Mouse (Mus musculus): ENCODE results near the gene Gpr152. TPM values are rescaled to one million over a fixed set of nuclear protein-coding genes. Genes with fewer than 3 reads are reported as not detected.

Gene Gpr152
- polyA plus RNA-seq, 2 experiments = not detected

- DNase-seq (ENCODE audit: low read depth in 3 of 3, low spot score in 3 of 3) (no peak), ATAC-seq (ENCODE audit: insufficient read depth) (no peak)
- 77% methylated on average over 3 of the region's 3 CpGs for WGBS (ENCODE audit: insufficient replicate concordance)
These were observed 45.2 kb upstream of the Gpr152 start for GRCm38 (mm10) chr19:4094348-4094747.

DNA sequence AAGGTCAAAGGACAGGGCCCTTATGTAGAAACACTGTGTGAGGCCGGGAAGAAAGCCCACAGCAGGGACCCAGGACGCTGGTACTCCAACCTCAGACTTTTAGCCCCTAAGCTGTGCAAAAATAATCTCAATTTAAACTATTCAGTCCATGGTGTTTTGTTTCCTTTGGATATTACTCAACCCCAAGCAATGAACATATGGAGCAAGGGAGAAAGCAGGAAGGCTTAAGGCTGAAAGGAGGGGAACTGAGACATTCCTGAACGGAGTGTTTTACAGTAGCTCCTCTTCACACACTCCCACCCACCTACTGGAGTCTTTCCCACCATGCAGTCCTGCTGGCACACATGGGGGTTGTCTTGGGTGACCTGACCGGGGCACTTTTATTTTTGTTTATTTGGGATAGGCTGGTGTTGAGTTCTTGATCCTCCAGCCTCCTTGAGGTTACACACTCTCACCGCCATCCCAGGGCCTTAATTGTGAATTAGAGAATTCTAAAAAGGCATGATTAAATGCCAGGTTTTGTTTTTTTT is 44.7 kb upstream of the Gpr152 start:
- Histone ChIP-seq H3K4me3 (ENCODE audit: insufficient read depth in 1 of 2, low read depth in 2 of 2, low read length in 2 of 2) (no peak overlapping the region), H3K27ac (no peak overlapping the region), H3K4me2 (ENCODE audit: low read depth) (no peak overlapping the region), H3K9ac (replicated peaks) (no peak overlapping the region), H3K4me1 (replicated peaks; ENCODE audit: control insufficient read depth in 2 of 2, insufficient read depth in 2 of 2, low read length in 1 of 2) (peaks cover 24 to 26% of the 10 kb centered on the region in 2 experiments), H3K27me3 (ENCODE audit: control insufficient read depth, insufficient read depth, low read length) (no peaks in the 10 kb centered on the region; the same call in 1 of the 2 replicates), H3K9me3 (ENCODE audit: control insufficient read depth, low read length) (no peaks in the 10 kb centered on the region), H3K36me3 (replicated peaks; ENCODE audit: control insufficient read depth, insufficient read depth, low read depth) (no peaks in the 10 kb centered on the region)
- ATAC-seq (ENCODE audit: insufficient read depth) (no peak), DNase-seq (ENCODE audit: low read depth in 3 of 3, low spot score in 3 of 3) (no peak)
- WGBS (ENCODE audit: insufficient replicate concordance) = 74% methylated on average over 5 of the region's 5 CpGs
- TF ChIP-seq CTCF (IDR thresholded peaks at IDR 0.05; ENCODE audit: low read depth) (no peak), EP300 (IDR thresholded peaks at IDR 0.05; ENCODE audit: low read depth) (no peak)

More at GRCm38 (mm10) chr19:4094348-4094747, 45.2 kb upstream of the Gpr152 start:
- H3K4me2 ChIP-seq (ENCODE audit: low read depth) = no peak overlapping the region
- H3K27me3 ChIP-seq (ENCODE audit: control insufficient read depth, insufficient read depth, low read length) = no peaks in the 10 kb centered on the region
- no peak overlapping the region for H3K4me3 ChIP-seq (ENCODE audit: insufficient read depth in 1 of 2, low read depth in 2 of 2, low read length in 2 of 2)
- no peaks in the 10 kb centered on the region for H3K9me3 ChIP-seq (ENCODE audit: control insufficient read depth, low read length)
- H3K36me3 ChIP-seq (replicated peaks; ENCODE audit: control insufficient read depth, insufficient read depth, low read depth) = no peaks in the 10 kb centered on the region
- H3K4me1 ChIP-seq (replicated peaks; ENCODE audit: control insufficient read depth in 2 of 2, insufficient read depth in 2 of 2, low read length in 1 of 2) = peaks cover 21 to 22% of the 10 kb centered on the region in 2 experiments
- no peak overlapping the region for H3K9ac ChIP-seq (replicated peaks)
- TF ChIP-seq CTCF (IDR thresholded peaks at IDR 0.05; ENCODE audit: low read depth) (no peak), EP300 (IDR thresholded peaks at IDR 0.05; ENCODE audit: low read depth) (no peak)
- no peak overlapping the region for H3K27ac ChIP-seq

- no peak overlapping the region; a peak in 1 of 4 replicates for H3K4me3 ChIP-seq (ENCODE audit: insufficient read depth in 1 of 2, low read depth in 2 of 2, low read length in 2 of 2)
- no peak for TF ChIP-seq CTCF (IDR thresholded peaks at IDR 0.05; ENCODE audit: low read depth)
- TF ChIP-seq EP300 (IDR thresholded peaks at IDR 0.05; ENCODE audit: low read depth) = no peak
- peak overlapping the region; percentile 82 for H3K4me2 ChIP-seq (ENCODE audit: low read depth)
- no peaks in the 10 kb centered on the region for H3K9me3 ChIP-seq (ENCODE audit: control insufficient read depth, low read length)
- ATAC-seq (ENCODE audit: insufficient read depth) (no peak), DNase-seq (ENCODE audit: low read depth in 3 of 3, low spot score in 3 of 3) (no peak)
- no peaks in the 10 kb centered on the region for H3K36me3 ChIP-seq (replicated peaks; ENCODE audit: control insufficient read depth, insufficient read depth, low read depth)
- WGBS (ENCODE audit: insufficient replicate concordance) = 65% methylated on average over 3 of the region's 3 CpGs
- H3K9ac ChIP-seq (replicated peaks) = no peak overlapping the region
- H3K4me1 ChIP-seq (replicated peaks; ENCODE audit: control insufficient read depth in 2 of 2, insufficient read depth in 2 of 2, low read length in 1 of 2) = peaks cover 27 to 29% of the 10 kb centered on the region in 2 experiments
- peaks cover 9% of the 10 kb centered on the region for H3K27me3 ChIP-seq (ENCODE audit: control insufficient read depth, insufficient read depth, low read length)
- no peak overlapping the region for H3K27ac ChIP-seq
These were observed 43.8 kb upstream of the Gpr152 start for GRCm38 (mm10) chr19:4095802-4096201.

DNA sequence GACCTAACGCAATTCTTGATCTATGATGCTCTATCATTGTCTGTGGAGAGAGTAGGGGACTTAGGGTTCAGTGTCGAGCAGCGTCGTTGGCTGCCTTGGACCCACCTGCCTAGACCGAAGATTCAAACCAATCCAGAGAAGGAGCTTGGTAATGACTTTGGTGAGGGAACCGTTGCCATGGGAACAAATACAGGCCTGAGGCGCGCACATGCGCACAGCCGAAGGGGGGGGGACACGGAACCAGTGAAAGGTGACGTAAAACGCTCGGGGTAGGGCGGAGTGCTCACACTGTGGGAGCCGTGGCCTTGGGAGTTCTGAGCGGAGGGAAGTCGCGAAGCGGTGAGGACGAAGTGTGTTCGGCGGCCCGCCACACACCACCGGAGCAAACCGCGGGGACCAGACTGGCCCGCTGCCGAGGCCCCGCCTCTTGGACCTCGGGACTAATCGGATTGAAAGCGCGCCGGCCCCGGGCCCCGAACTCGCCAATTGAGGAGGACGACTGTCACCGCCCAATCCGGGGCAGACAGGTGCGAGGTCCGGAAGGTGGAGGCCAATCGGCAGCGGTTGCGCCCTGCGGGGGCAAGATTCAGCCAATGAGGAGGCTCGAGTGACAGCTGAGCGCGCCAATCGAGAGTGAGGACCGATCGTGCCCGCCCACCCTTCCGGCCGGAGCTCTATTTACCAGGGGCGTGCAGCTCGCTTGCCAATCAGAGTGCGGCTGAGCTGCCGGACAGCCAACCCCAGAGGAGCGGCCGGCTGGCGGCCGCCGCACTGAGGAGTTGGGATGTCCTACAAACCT is 42.7 kb upstream of the Gpr152 start, which contains the start of gene Cdk2ap2:
Gene Cdk2ap2, plus strand, starts transcription at position 541 of the 799 bp plus-strand sequence.
- no peaks in the 10 kb centered on the region for H3K9me3 ChIP-seq (ENCODE audit: control insufficient read depth, low read length)
- WGBS (ENCODE audit: insufficient replicate concordance) = under 1% methylated on average over 65 of the region's 65 CpGs
- H3K9ac ChIP-seq (replicated peaks) = peak within 1 kb of the TSS; percentile 84
- H3K27ac ChIP-seq = peak within 1 kb of the TSS; percentile 98
- H3K4me2 ChIP-seq (ENCODE audit: low read depth) = peak within 1 kb of the TSS; percentile 98
- ATAC-seq (ENCODE audit: insufficient read depth) (peak; percentile 91), DNase-seq (ENCODE audit: low read depth in 3 of 3, low spot score in 3 of 3) (peak; percentile 98)
- H3K4me3 ChIP-seq (ENCODE audit: insufficient read depth in 1 of 2, low read depth in 2 of 2, low read length in 2 of 2) = peak within 1 kb of the TSS; percentile 67 to 79
- H3K27me3 ChIP-seq (ENCODE audit: control insufficient read depth, insufficient read depth, low read length) = peaks cover 20% of the 10 kb centered on the region
- no peaks in the 10 kb centered on the region for H3K36me3 ChIP-seq (replicated peaks; ENCODE audit: control insufficient read depth, insufficient read depth, low read depth)
- TF ChIP-seq CTCF (IDR thresholded peaks at IDR 0.05; ENCODE audit: low read depth) = no peak
- peak; percentile 61; the same call in 1 of the 2 replicates for TF ChIP-seq EP300 (IDR thresholded peaks at IDR 0.05; ENCODE audit: low read depth)
- peaks cover 27 to 29% of the 10 kb centered on the region in 2 experiments for H3K4me1 ChIP-seq (replicated peaks; ENCODE audit: control insufficient read depth in 2 of 2, insufficient read depth in 2 of 2, low read length in 1 of 2)

DNA sequence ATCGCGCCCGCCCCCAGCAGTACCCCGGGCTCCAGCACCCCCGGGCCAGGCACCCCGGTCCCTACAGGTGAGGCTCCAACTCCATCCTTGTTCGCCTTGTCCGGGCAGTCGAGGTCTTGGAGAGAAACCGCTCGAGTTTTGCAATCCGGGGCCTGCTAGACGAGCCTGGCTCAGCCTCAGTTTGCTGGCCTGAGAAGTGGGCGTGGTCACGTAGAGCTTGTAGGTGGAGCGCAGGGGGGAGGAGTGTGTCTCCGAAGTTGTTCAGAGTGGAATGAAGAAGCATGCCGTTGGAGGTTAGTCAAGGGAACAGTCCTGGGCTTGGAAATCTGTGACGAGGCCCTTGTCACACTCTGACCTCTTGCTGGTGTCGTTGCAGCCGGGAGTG is 42.2 kb upstream of the Gpr152 start:
- DNase-seq (ENCODE audit: low read depth in 3 of 3, low spot score in 3 of 3) (peak; percentile 85 to 88 (median 85)), ATAC-seq (ENCODE audit: insufficient read depth) (peak; percentile 77)
- Histone ChIP-seq H3K9me3 (ENCODE audit: control insufficient read depth, low read length) (no peaks in the 10 kb centered on the region), H3K4me3 (ENCODE audit: insufficient read depth in 1 of 2, low read depth in 2 of 2, low read length in 2 of 2) (peak overlapping the region; percentile 66 to 67), H3K36me3 (replicated peaks; ENCODE audit: control insufficient read depth, insufficient read depth, low read depth) (no peaks in the 10 kb centered on the region), H3K4me2 (ENCODE audit: low read depth) (peak overlapping the region; percentile 98), H3K27me3 (ENCODE audit: control insufficient read depth, insufficient read depth, low read length) (peaks cover 24% of the 10 kb centered on the region), H3K9ac (replicated peaks) (peak overlapping the region; percentile 84), H3K4me1 (replicated peaks; ENCODE audit: control insufficient read depth in 2 of 2, insufficient read depth in 2 of 2, low read length in 1 of 2) (peaks cover 26 to 29% of the 10 kb centered on the region in 2 experiments), H3K27ac (peak overlapping the region; percentile 98)
- 1% methylated on average over 21 of the region's 21 CpGs for WGBS (ENCODE audit: insufficient replicate concordance)
- TF ChIP-seq CTCF (IDR thresholded peaks at IDR 0.05; ENCODE audit: low read depth) (peak; percentile 11; the same call in 1 of the 2 replicates), EP300 (IDR thresholded peaks at IDR 0.05; ENCODE audit: low read depth) (no peak)

All from liver, embryonic 14.5 days (tissue).